Mouse (Mus musculus): ENCODE data around the gene Meis2.

The Meis2 gene

GRCm38 (mm10) chr2:115860600-115861347, 204.9 kb downstream of the Meis2 start:
- ATAC-seq (ENCODE audit: insufficient number of reproducible peaks, low FRiP score, low TSS enrichment) = no peak

- no peak for ATAC-seq (ENCODE audit: insufficient number of reproducible peaks, low FRiP score, low TSS enrichment)
Observed at GRCm38 (mm10) chr2:115860141-115860480, 205.5 kb downstream of the Meis2 start.

GRCm38 (mm10) chr2:115859371-115860140, 206.1 kb downstream of the Meis2 start:
- no peak for ATAC-seq (ENCODE audit: insufficient number of reproducible peaks, low FRiP score, low TSS enrichment)

GRCm38 (mm10) chr2:115858927-115859326, 206.7 kb downstream of the Meis2 start:
- ATAC-seq (ENCODE audit: insufficient number of reproducible peaks, low FRiP score, low TSS enrichment) = no peak

- no peak for ATAC-seq (ENCODE audit: insufficient number of reproducible peaks, low FRiP score, low TSS enrichment)
Observed at GRCm38 (mm10) chr2:115858246-115858645, 207.4 kb downstream of the Meis2 start.

- no peak for ATAC-seq (ENCODE audit: insufficient number of reproducible peaks, low FRiP score, low TSS enrichment)
Observed at GRCm38 (mm10) chr2:115857123-115858080, 208.2 kb downstream of the Meis2 start.

- ATAC-seq (ENCODE audit: insufficient number of reproducible peaks, low FRiP score, low TSS enrichment) = no peak
Observed at GRCm38 (mm10) chr2:115856401-115857073, 209.1 kb downstream of the Meis2 start.

- no peak for ATAC-seq (ENCODE audit: insufficient number of reproducible peaks, low FRiP score, low TSS enrichment)
Observed at GRCm38 (mm10) chr2:115855511-115856400, 209.9 kb downstream of the Meis2 start.

GRCm38 (mm10) chr2:115854828-115855311, 210.8 kb downstream of the Meis2 start:
- ATAC-seq (ENCODE audit: insufficient number of reproducible peaks, low FRiP score, low TSS enrichment) = no peak

- ATAC-seq (ENCODE audit: insufficient number of reproducible peaks, low FRiP score, low TSS enrichment) = no peak
Observed at GRCm38 (mm10) chr2:115854007-115854827, 211.4 kb downstream of the Meis2 start.

GRCm38 (mm10) chr2:115853221-115853620, 212.4 kb downstream of the Meis2 start:
- ATAC-seq (ENCODE audit: insufficient number of reproducible peaks, low FRiP score, low TSS enrichment) = no peak

- ATAC-seq (ENCODE audit: insufficient number of reproducible peaks, low FRiP score, low TSS enrichment) = peak; percentile 18; the same call in 1 of the 2 replicates
Observed at GRCm38 (mm10) chr2:115852615-115853014, 213.0 kb downstream of the Meis2 start.

- ATAC-seq (ENCODE audit: insufficient number of reproducible peaks, low FRiP score, low TSS enrichment) = no peak
Observed at GRCm38 (mm10) chr2:115852109-115852508, 213.5 kb downstream of the Meis2 start.

GRCm38 (mm10) chr2:115850961-115851360, 214.7 kb downstream of the Meis2 start:
- no peak for ATAC-seq (ENCODE audit: insufficient number of reproducible peaks, low FRiP score, low TSS enrichment)

GRCm38 (mm10) chr2:115842821-115843220, 222.8 kb downstream of the Meis2 start:
- no peak for ATAC-seq (ENCODE audit: insufficient number of reproducible peaks, low FRiP score, low TSS enrichment)

GRCm38 (mm10) chr2:115836034-115836433, 229.6 kb downstream of the Meis2 start:
- no peak for ATAC-seq (ENCODE audit: insufficient number of reproducible peaks, low FRiP score, low TSS enrichment)

GRCm38 (mm10) chr2:115822361-115822760, 243.3 kb downstream of the Meis2 start:
- no peak for ATAC-seq (ENCODE audit: insufficient number of reproducible peaks, low FRiP score, low TSS enrichment)

- ATAC-seq (ENCODE audit: insufficient number of reproducible peaks, low FRiP score, low TSS enrichment) = no peak
Observed at GRCm38 (mm10) chr2:115817959-115818358, 247.7 kb downstream of the Meis2 start.

Data from cerebellum, adult (tissue).